Mouse (Mus musculus) sigmoid colon, adult 10 weeks (tissue): ENCODE data around the gene Gm21738. TPM values are rescaled to one million over a fixed set of nuclear protein-coding genes. Genes with fewer than 3 reads are reported as not detected.

Experiments
- polyA plus RNA-seq: library from polyadenylated mRNA; stranded (reverse); fragments of 350-450 nt; fragmentation: Illumina TruSeq; extraction: RNeasy Lipid Tissue Mini Kit (QIAGEN cat#74804); gene quantifications from one replicate; pipeline ENCODE4 v1.2.3, GENCODE M21; 2014; ENCODE audit warnings: low read depth, low replicate concordance

Gm21738 gene
- polyA plus RNA-seq: not detected

GRCm38 (mm10) chr14:19418830-19419229, at the start of gene Gm21738:
Gene Gm21738 (minus strand): TSS chr14:19418930.

Other genes with a start within 250 kb of the Gm21738 start
- gene Gm2244, start 131.0 kb upstream of the Gm21738 start, polyA plus RNA-seq: not detected
- gene Gm2237, start 166.2 kb upstream of the Gm21738 start, polyA plus RNA-seq: 5.7 TPM
- not detected for gene Gm5458, start 183.7 kb upstream of the Gm21738 start, polyA plus RNA-seq